Mouse (Mus musculus): ENCODE measurements at regions not wholly inside any gene's neighbourhood (a gene's known extent, or its start where the extent isn't known, plus 50 kb on each side); places are given as distances from the start of the nearest gene placed in this dataset.

DNA sequence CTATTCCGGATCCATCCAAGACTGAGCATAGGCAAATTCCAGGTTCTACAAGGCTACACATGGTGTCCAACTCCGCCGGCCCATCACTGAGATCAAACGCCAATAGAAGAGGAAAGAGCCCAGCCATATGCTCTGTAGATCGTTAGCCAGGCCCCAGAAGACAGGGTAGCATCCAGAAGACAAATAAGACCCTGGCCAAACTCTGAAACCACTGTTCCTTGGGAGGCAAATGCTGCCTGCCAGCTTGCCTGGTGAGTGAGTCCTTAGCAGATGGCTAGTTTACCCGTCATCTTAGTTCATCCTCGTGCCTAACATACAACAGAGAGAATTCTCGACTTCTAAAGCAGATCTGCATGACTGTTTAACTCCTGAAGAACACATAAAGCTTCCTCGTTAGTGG is 109.4 kb upstream of the Arid2 start:
- Histone ChIP-seq H3K27me3 (replicated peaks; ENCODE audit: low read depth, poor library complexity, severe bottlenecking) (no peaks in the 10 kb centered on the region), H3K4me3 (no peak overlapping the region), H3K9me3 (no peaks in the 10 kb centered on the region), H3K36me3 (replicated peaks) (no peaks in the 10 kb centered on the region), H3K4me1 (0 out of 2 replicates have a peak, but pooled peaks cover 2% of the 10 kb centered on the region), H3K27ac (replicated peaks) (no peak overlapping the region)
- WGBS = 80% methylated on average over 9 of the region's 9 CpGs
- DNase-seq (ENCODE audit: low spot score) = no peak

DNA sequence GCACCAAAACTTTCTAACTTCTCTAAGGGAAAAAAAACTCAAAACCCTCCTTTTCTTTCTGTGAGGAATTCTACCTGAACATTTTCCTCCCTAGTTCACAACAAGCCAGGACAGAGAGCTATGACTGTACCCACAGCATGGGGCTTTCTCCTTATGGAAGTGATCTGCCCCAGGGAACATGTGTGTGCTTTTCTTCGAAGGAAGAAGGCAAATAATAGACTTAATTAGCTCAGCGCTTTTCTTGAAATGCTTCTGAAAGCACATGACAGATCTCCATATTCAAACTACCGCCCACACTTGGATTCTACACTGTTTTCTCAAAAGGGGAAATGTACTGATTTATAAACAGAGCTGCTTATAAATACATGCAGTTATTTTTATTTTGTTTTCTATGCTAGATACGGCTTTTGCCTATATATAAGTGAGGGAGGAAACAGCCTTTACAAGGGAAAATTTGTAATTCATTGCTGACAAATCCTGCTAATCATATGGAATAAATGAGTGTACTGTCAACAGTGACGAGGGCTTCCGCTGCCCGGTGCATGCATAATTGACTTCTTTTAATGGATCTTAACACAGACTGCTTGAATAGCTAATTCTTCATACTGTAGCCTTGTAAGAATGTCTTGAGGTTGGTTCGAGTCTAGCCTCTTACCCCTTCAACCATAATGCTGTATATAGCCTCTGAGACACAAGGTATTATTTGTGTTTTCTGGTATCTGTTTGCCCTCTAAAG is 108.8 kb upstream of the Arid2 start:
- H3K9me3 ChIP-seq = no peaks in the 10 kb centered on the region
- H3K27me3 ChIP-seq (replicated peaks; ENCODE audit: low read depth, poor library complexity, severe bottlenecking) = no peaks in the 10 kb centered on the region
- H3K27ac ChIP-seq (replicated peaks) = no peak overlapping the region
- H3K36me3 ChIP-seq (replicated peaks) = no peaks in the 10 kb centered on the region
- no peak for DNase-seq (ENCODE audit: low spot score)
- 0 out of 2 replicates have a peak, but pooled peaks cover 2% of the 10 kb centered on the region for H3K4me1 ChIP-seq
- no peak overlapping the region for H3K4me3 ChIP-seq
- WGBS = 82% methylated on average over 8 of the region's 8 CpGs

DNA sequence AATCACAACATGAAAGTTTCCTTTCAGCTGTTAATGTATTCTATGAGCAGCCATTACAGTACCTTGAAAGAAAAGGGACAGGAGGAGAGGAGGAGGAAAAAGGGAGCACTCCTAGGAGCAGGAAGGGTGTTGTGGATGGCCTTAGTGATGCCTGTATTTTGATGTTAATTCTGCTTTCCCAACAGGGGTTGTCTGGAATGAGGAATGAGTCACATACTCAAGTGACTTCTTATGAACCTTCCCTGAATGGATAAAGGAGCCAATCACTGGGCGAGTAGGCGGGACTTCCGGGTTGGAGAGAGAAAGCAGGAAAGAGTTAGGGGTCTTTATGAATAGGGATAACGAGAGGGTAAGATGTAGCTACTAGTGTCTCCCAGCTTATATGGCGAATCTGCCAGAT is 107.8 kb upstream of the Arid2 start:
- H3K9me3 ChIP-seq = no peaks in the 10 kb centered on the region
- no peak overlapping the region for H3K27ac ChIP-seq (replicated peaks)
- no peaks in the 10 kb centered on the region for H3K27me3 ChIP-seq (replicated peaks; ENCODE audit: low read depth, poor library complexity, severe bottlenecking)
- no peak for DNase-seq (ENCODE audit: low spot score)
- no peaks in the 10 kb centered on the region for H3K36me3 ChIP-seq (replicated peaks)
- no peak overlapping the region for H3K4me3 ChIP-seq
- 0 out of 2 replicates have a peak, but pooled peaks cover 2% of the 10 kb centered on the region for H3K4me1 ChIP-seq
- WGBS = 81% methylated on average over 5 of the region's 5 CpGs

DNA sequence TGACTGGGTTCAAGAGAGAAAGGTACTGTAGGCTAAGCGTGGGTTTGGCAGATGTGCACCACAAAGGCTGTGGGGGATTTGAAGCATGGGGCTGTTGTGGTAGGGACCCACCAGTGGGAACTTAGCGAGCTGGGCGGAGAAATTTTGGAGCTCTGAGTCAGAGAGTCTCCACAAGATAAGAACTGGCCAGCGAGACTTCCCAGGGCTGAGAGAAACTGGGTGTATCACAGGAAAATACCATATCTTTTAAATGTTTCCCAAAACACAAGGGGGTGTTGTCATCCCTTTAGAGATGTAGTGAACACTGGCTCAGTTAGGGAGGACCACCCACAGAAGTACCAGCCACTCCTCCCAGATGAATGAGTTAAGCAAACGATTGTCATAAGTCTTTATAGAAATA is 107.3 kb upstream of the Arid2 start:
- Histone ChIP-seq H3K9me3 (no peaks in the 10 kb centered on the region), H3K27me3 (replicated peaks; ENCODE audit: low read depth, poor library complexity, severe bottlenecking) (no peaks in the 10 kb centered on the region), H3K27ac (replicated peaks) (no peak overlapping the region), H3K36me3 (replicated peaks) (no peaks in the 10 kb centered on the region), H3K4me1 (peaks cover 6% of the 10 kb centered on the region; the same call in 1 of the 2 replicates), H3K4me3 (no peak overlapping the region)
- 89% methylated on average over 5 of the region's 5 CpGs for WGBS
- DNase-seq (ENCODE audit: low spot score) = no peak

DNA sequence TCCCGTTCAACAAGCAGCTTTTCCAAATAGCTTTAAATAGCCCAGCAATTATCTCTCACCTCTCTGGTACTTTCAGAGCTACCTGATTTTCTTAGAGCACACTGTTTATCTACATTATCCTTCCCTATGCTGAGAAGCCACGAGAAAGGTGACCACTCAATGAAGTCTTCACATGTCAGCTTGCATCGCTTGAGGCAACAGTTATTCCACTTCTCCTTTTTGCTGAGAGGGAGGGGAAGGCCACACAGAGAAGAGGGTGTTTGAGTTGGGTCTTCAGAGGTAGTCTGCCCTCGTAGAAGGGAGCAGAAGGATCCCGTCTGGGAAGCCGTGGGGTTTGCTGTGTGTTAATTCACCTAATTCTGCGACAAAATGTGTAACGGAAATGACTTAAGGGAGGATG is 106.3 kb upstream of the Arid2 start:
- no peak for DNase-seq (ENCODE audit: low spot score)
- H3K4me3 ChIP-seq = no peak overlapping the region
- no peaks in the 10 kb centered on the region for H3K9me3 ChIP-seq
- no peaks in the 10 kb centered on the region for H3K27me3 ChIP-seq (replicated peaks; ENCODE audit: low read depth, poor library complexity, severe bottlenecking)
- H3K4me1 ChIP-seq = peaks cover 15% of the 10 kb centered on the region
- 87% methylated on average over 8 of the region's 8 CpGs for WGBS
- no peak overlapping the region for H3K27ac ChIP-seq (replicated peaks)
- no peaks in the 10 kb centered on the region for H3K36me3 ChIP-seq (replicated peaks)

DNA sequence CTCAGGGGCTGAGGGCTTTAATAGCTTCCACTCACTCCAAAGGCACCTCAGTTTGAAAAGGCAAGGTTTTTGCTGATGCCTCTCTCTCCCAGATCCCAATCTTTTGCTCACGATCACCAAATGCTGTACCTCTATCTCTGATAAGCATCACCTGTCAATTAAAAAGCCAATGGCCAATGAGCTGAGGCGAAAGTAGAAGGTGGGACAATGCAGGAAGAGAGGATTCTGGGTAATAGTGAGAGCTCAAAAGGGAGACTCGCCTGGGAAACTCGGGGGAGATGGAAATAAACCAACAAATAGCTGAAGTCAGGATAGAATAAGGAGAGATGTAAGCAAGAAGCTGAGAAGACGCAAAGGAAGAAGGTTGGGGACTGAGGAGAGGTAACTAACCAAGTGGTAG is 105.0 kb upstream of the Arid2 start:
- Histone ChIP-seq H3K9me3 (no peaks in the 10 kb centered on the region), H3K4me3 (no peak overlapping the region), H3K27me3 (replicated peaks; ENCODE audit: low read depth, poor library complexity, severe bottlenecking) (no peaks in the 10 kb centered on the region), H3K4me1 (peaks cover 16% of the 10 kb centered on the region), H3K27ac (replicated peaks) (no peak overlapping the region), H3K36me3 (replicated peaks) (no peaks in the 10 kb centered on the region)
- 85% methylated on average over 5 of the region's 5 CpGs for WGBS
- DNase-seq (ENCODE audit: low spot score) = no peak

DNA sequence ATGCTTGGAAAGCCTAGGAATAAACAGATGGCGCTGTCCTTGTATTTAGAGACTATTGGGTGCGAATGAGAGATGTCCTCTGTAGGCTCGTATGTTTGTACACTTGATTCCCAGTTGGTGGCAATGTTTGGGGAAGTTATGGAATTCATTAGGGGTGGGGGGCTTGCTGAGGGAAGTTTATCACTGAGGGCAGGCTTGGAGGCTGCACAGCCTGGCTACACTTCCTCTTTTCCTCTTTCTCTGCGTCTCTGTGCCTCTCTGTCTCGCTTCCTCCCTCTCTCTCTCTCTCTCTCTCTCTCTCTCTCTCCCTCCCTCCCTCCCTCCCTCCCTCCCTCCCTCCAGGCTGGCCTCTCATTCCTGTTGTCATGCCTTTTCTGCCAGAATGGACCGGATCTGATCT is 104.2 kb upstream of the Arid2 start:
- Histone ChIP-seq H3K4me1 (peaks cover 14% of the 10 kb centered on the region), H3K4me3 (no peak overlapping the region), H3K9me3 (no peaks in the 10 kb centered on the region), H3K27ac (replicated peaks) (no peak overlapping the region), H3K27me3 (replicated peaks; ENCODE audit: low read depth, poor library complexity, severe bottlenecking) (no peaks in the 10 kb centered on the region), H3K36me3 (replicated peaks) (no peaks in the 10 kb centered on the region)
- 63% methylated on average over 6 of the region's 6 CpGs for WGBS
- DNase-seq (ENCODE audit: low spot score) = no peak

DNA sequence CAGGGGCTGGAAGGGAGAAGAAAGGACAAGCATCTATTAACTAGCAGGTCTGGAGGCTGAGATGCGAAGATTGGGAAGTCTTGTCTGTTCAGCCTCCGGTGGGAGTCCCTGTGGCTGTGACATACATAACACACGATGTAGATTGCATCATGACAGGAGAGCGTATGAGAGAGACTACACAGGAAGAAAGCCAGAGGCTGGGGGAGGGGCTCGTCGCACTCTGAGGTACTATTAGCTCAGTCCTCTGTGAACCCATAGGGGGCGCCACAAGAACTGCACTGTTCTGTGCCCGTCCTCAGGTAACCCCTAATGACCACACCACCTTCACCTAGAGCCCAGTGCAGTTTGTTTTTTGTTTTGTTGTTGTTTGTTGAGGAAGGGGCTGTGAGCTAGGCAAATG is 102.7 kb upstream of the Arid2 start:
- WGBS = 72% methylated on average over 8 of the region's 8 CpGs
- H3K4me1 ChIP-seq = peaks cover 14% of the 10 kb centered on the region
- H3K36me3 ChIP-seq (replicated peaks) = no peaks in the 10 kb centered on the region
- no peak overlapping the region for H3K27ac ChIP-seq (replicated peaks)
- H3K9me3 ChIP-seq = no peaks in the 10 kb centered on the region
- H3K4me3 ChIP-seq = no peak overlapping the region
- DNase-seq (ENCODE audit: low spot score) = no peak
- H3K27me3 ChIP-seq (replicated peaks; ENCODE audit: low read depth, poor library complexity, severe bottlenecking) = no peaks in the 10 kb centered on the region

DNA sequence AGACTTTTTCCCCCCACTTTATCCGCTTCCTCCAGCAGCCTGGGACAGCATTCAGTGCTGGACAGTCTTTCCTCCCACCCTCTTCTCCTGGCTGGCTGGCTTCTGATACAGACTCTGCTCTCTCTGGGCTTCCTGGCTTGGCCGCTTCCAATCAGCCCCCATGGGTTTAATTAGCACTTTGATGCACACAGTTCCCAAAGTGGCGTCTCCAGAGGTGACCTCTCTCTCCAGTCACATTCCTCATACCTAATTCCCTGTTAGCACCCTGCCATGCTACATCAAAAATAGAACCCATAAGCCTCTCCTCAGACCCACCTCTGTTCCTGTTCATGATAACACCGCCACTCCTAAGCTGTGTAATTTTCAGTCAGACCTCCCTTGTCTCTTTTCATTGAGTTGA is 101.9 kb upstream of the Arid2 start:
- no peak overlapping the region for H3K4me3 ChIP-seq
- 28% methylated on average over 4 of the region's 4 CpGs for WGBS
- H3K9me3 ChIP-seq = no peaks in the 10 kb centered on the region
- peaks cover 14% of the 10 kb centered on the region for H3K4me1 ChIP-seq
- no peaks in the 10 kb centered on the region for H3K27me3 ChIP-seq (replicated peaks; ENCODE audit: low read depth, poor library complexity, severe bottlenecking)
- H3K36me3 ChIP-seq (replicated peaks) = no peaks in the 10 kb centered on the region
- H3K27ac ChIP-seq (replicated peaks) = peak overlapping the region; percentile 35; the same call in 1 of the 2 replicates
- DNase-seq (ENCODE audit: low spot score) = no peak

DNA sequence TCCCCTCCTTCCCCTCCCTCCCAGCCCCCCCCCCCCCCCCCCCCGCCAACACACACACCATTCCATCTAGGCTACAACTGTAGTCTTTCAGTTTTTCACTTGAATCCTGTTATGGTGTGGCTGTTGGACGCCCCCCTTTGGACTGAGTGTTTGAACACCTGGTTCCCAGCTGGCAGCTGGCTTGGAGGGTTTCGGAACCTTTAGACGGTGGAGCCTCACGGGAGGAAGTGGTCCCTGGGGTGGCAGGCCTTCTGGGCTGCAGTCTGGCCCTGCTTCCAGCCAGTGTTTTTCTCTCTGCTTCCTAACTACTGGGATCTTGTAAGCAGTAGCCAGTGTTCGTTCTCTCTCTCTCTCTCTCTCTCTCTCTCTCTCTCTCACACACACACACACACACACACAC is 101.4 kb upstream of the Arid2 start:
- no peaks in the 10 kb centered on the region for H3K27me3 ChIP-seq (replicated peaks; ENCODE audit: low read depth, poor library complexity, severe bottlenecking)
- peaks cover 14% of the 10 kb centered on the region for H3K4me1 ChIP-seq
- no peaks in the 10 kb centered on the region for H3K36me3 ChIP-seq (replicated peaks)
- 27% methylated on average over 5 of the region's 6 CpGs for WGBS
- no peak overlapping the region for H3K4me3 ChIP-seq
- DNase-seq (ENCODE audit: low spot score) = peak; percentile 21
- H3K27ac ChIP-seq (replicated peaks) = 0 out of 2 replicates have a peak overlapping the region, but pooled peaks have one; percentile 24
- no peaks in the 10 kb centered on the region for H3K9me3 ChIP-seq

DNA sequence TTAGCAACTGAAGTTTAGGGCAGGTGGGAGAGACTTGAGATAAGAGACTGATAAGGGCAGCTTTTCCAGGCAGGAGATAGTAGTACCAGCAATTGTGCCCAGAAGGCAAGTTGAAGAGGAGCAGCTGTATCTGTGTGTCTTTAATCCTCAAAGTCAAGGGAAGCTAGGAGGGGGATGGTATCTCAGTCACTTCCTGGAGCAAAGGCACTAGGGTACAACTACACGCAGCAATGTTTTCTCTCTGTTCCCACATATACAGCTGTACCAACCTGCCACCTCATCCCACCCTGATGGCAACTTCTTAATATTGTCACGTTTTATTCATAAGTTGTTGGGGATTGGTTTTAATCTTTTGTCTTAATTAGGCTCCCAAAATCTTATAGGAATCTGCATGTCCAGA is 97.8 kb upstream of the Arid2 start:
- no peak for DNase-seq (ENCODE audit: low spot score)
- 75% methylated on average over 2 of the region's 2 CpGs for WGBS
- Histone ChIP-seq H3K27me3 (replicated peaks; ENCODE audit: low read depth, poor library complexity, severe bottlenecking) (no peaks in the 10 kb centered on the region), H3K9me3 (no peaks in the 10 kb centered on the region; the same call in 1 of the 2 replicates), H3K4me1 (peaks cover 14% of the 10 kb centered on the region), H3K36me3 (replicated peaks) (no peaks in the 10 kb centered on the region), H3K4me3 (no peak overlapping the region), H3K27ac (replicated peaks) (no peak overlapping the region)

DNA sequence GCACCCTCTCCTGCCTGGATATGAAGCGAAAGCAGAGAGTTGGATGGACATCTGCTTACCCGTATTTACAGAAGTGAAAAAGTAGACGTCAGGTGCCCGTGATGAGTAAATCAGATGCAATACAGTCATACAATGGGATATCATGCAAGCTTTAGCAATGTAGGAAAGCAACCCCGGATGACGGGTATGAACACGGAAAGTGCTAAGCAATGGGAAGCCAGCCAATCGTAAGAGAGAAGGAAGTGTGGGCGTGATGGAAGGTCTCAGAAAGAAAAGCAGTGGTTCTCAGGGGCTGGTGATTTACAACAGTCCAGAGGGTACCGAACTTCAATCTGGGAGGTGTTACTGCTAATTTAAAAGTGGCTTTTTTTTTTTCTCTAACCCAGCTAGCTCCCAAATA is 89.9 kb upstream of the Arid2 start:
- no peaks in the 10 kb centered on the region for H3K36me3 ChIP-seq (replicated peaks)
- H3K4me1 ChIP-seq = no peaks in the 10 kb centered on the region
- no peak overlapping the region for H3K27ac ChIP-seq (replicated peaks)
- no peaks in the 10 kb centered on the region; the same call in 1 of the 2 replicates for H3K9me3 ChIP-seq
- 84% methylated on average over 10 of the region's 10 CpGs for WGBS
- H3K27me3 ChIP-seq (replicated peaks; ENCODE audit: low read depth, poor library complexity, severe bottlenecking) = no peaks in the 10 kb centered on the region
- no peak overlapping the region for H3K4me3 ChIP-seq
- peak; percentile 3 for DNase-seq (ENCODE audit: low spot score)

DNA sequence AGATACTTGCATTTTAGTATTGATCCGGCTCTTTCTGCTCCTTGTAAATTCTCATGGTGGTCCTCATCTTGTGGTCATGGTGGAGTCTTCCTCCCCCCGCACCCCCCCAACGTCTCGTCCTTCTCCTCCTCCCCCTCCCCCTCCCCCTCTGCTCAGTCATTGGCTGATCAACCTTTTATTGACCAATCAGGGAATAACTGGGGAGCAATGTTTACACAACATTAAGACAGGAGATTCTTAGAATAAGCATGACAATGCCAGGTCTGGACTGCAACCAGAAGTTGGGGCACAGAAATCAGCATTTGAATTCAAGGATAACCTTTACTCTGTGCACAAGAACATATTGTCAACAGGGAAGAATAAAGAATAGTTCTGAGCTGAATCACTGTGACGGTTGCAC is 89.4 kb upstream of the Arid2 start:
- H3K27me3 ChIP-seq (replicated peaks; ENCODE audit: low read depth, poor library complexity, severe bottlenecking) = no peaks in the 10 kb centered on the region
- DNase-seq (ENCODE audit: low spot score) = peak; percentile 5
- no peaks in the 10 kb centered on the region for H3K4me1 ChIP-seq
- H3K27ac ChIP-seq (replicated peaks) = no peak overlapping the region
- H3K36me3 ChIP-seq (replicated peaks) = no peaks in the 10 kb centered on the region
- H3K4me3 ChIP-seq = no peak overlapping the region
- H3K9me3 ChIP-seq = no peaks in the 10 kb centered on the region; the same call in 1 of the 2 replicates
- WGBS = 55% methylated on average over 5 of the region's 5 CpGs

Data from embryonic facial prominence, embryonic 10.5 days (tissue).